Mouse (Mus musculus): ENCODE results near the gene Trpc7. TPM values are rescaled to one million over a fixed set of nuclear protein-coding genes. Genes with fewer than 3 reads are reported as not detected.

Trpc7 gene
- polyA plus RNA-seq, 1 experiment from 2014 or later: not detected

- H3K9ac ChIP-seq (ENCODE audit: low read depth, low read length): no peak overlapping the region
- no peak overlapping the region; the same call in 1 of the 2 replicates for H3K4me2 ChIP-seq (ENCODE audit: low read depth, low read length)
- ATAC-seq (ENCODE audit: low read depth): peak; percentile 35; the same call in 1 of the 2 replicates
- H3K4me1 ChIP-seq (ENCODE audit: control insufficient read depth, low read depth, low read length): no peaks in the 10 kb centered on the region
- peaks cover 2% of the 10 kb centered on the region; the same call in 1 of the 2 replicates for H3K36me3 ChIP-seq (ENCODE audit: control insufficient read depth, insufficient read depth)
- WGBS (ENCODE audit: insufficient replicate concordance): 31% methylated on average over 8 of the region's 8 CpGs
- H3K27ac ChIP-seq (ENCODE audit: low read length): no peak overlapping the region
- no peak overlapping the region for H3K4me3 ChIP-seq (ENCODE audit: low read depth, low read length)
- peaks cover 19% of the 10 kb centered on the region for H3K27me3 ChIP-seq (ENCODE audit: control insufficient read depth, insufficient read depth, low read depth, low read length)
- H3K9me3 ChIP-seq (replicated peaks; ENCODE audit: control insufficient read depth, low read length): no peaks in the 10 kb centered on the region
Observed at GRCm38 (mm10) chr13:56747554-56747953, 148.2 kb downstream of the Trpc7 start.

GRCm38 (mm10) chr13:56746739-56747532, 148.9 kb downstream of the Trpc7 start:
- WGBS (ENCODE audit: insufficient replicate concordance): 54% methylated on average over 10 of the region's 10 CpGs
- H3K4me3 ChIP-seq (ENCODE audit: low read depth, low read length): no peak overlapping the region
- H3K27me3 ChIP-seq (ENCODE audit: control insufficient read depth, insufficient read depth, low read depth, low read length): peaks cover 13% of the 10 kb centered on the region
- peaks cover 2% of the 10 kb centered on the region; the same call in 1 of the 2 replicates for H3K36me3 ChIP-seq (ENCODE audit: control insufficient read depth, insufficient read depth)
- H3K4me2 ChIP-seq (ENCODE audit: low read depth, low read length): no peak overlapping the region
- H3K4me1 ChIP-seq (ENCODE audit: control insufficient read depth, low read depth, low read length): no peaks in the 10 kb centered on the region
- no peaks in the 10 kb centered on the region for H3K9me3 ChIP-seq (replicated peaks; ENCODE audit: control insufficient read depth, low read length)
- ATAC-seq (ENCODE audit: low read depth): no peak
- H3K9ac ChIP-seq (ENCODE audit: low read depth, low read length): no peak overlapping the region
- H3K27ac ChIP-seq (ENCODE audit: low read length): no peak overlapping the region

- 68% methylated on average over 6 of the region's 6 CpGs for WGBS (ENCODE audit: insufficient replicate concordance)
- H3K4me3 ChIP-seq (ENCODE audit: low read depth, low read length): no peak overlapping the region
- H3K27ac ChIP-seq (ENCODE audit: low read length): no peak overlapping the region
- H3K27me3 ChIP-seq (ENCODE audit: control insufficient read depth, insufficient read depth, low read depth, low read length): no peaks in the 10 kb centered on the region
- no peaks in the 10 kb centered on the region for H3K4me1 ChIP-seq (ENCODE audit: control insufficient read depth, low read depth, low read length)
- no peak overlapping the region for H3K4me2 ChIP-seq (ENCODE audit: low read depth, low read length)
- ATAC-seq (ENCODE audit: low read depth): no peak
- H3K9me3 ChIP-seq (replicated peaks; ENCODE audit: control insufficient read depth, low read length): no peaks in the 10 kb centered on the region
- H3K9ac ChIP-seq (ENCODE audit: low read depth, low read length): no peak overlapping the region
- H3K36me3 ChIP-seq (ENCODE audit: control insufficient read depth, insufficient read depth): peaks cover 12% of the 10 kb centered on the region
Observed at GRCm38 (mm10) chr13:56742325-56742901, 153.4 kb downstream of the Trpc7 start.

- H3K9me3 ChIP-seq (replicated peaks; ENCODE audit: control insufficient read depth, low read length): no peaks in the 10 kb centered on the region
- 76% methylated on average over 7 of the region's 7 CpGs for WGBS (ENCODE audit: insufficient replicate concordance)
- no peaks in the 10 kb centered on the region for H3K27me3 ChIP-seq (ENCODE audit: control insufficient read depth, insufficient read depth, low read depth, low read length)
- H3K4me3 ChIP-seq (ENCODE audit: low read depth, low read length): no peak overlapping the region
- no peaks in the 10 kb centered on the region for H3K4me1 ChIP-seq (ENCODE audit: control insufficient read depth, low read depth, low read length)
- no peak overlapping the region for H3K9ac ChIP-seq (ENCODE audit: low read depth, low read length)
- H3K36me3 ChIP-seq (ENCODE audit: control insufficient read depth, insufficient read depth): peaks cover 12% of the 10 kb centered on the region
- ATAC-seq (ENCODE audit: low read depth): no peak
- no peak overlapping the region for H3K27ac ChIP-seq (ENCODE audit: low read length)
- no peak overlapping the region for H3K4me2 ChIP-seq (ENCODE audit: low read depth, low read length)
Observed at GRCm38 (mm10) chr13:56741691-56742090, 154.1 kb downstream of the Trpc7 start.

GRCm38 (mm10) chr13:56740496-56740895, 155.3 kb downstream of the Trpc7 start:
- Histone ChIP-seq H3K4me1 (ENCODE audit: control insufficient read depth, low read depth, low read length) (no peaks in the 10 kb centered on the region), H3K36me3 (ENCODE audit: control insufficient read depth, insufficient read depth) (peaks cover 12% of the 10 kb centered on the region), H3K4me2 (ENCODE audit: low read depth, low read length) (no peak overlapping the region), H3K4me3 (ENCODE audit: low read depth, low read length) (no peak overlapping the region), H3K9me3 (replicated peaks; ENCODE audit: control insufficient read depth, low read length) (no peaks in the 10 kb centered on the region), H3K27me3 (ENCODE audit: control insufficient read depth, insufficient read depth, low read depth, low read length) (no peaks in the 10 kb centered on the region), H3K9ac (ENCODE audit: low read depth, low read length) (no peak overlapping the region), H3K27ac (ENCODE audit: low read length) (no peak overlapping the region)
- 67% methylated on average over 6 of the region's 6 CpGs for WGBS (ENCODE audit: insufficient replicate concordance)
- ATAC-seq (ENCODE audit: low read depth): no peak

GRCm38 (mm10) chr13:56739556-56739955, 156.2 kb downstream of the Trpc7 start:
- no peak for ATAC-seq (ENCODE audit: low read depth)
- Histone ChIP-seq H3K9ac (ENCODE audit: low read depth, low read length) (no peak overlapping the region), H3K4me3 (ENCODE audit: low read depth, low read length) (no peak overlapping the region), H3K4me1 (ENCODE audit: control insufficient read depth, low read depth, low read length) (no peaks in the 10 kb centered on the region), H3K4me2 (ENCODE audit: low read depth, low read length) (no peak overlapping the region), H3K36me3 (ENCODE audit: control insufficient read depth, insufficient read depth) (peaks cover 12% of the 10 kb centered on the region), H3K27ac (ENCODE audit: low read length) (no peak overlapping the region), H3K9me3 (replicated peaks; ENCODE audit: control insufficient read depth, low read length) (no peaks in the 10 kb centered on the region), H3K27me3 (ENCODE audit: control insufficient read depth, insufficient read depth, low read depth, low read length) (no peaks in the 10 kb centered on the region)
- 72% methylated on average over 5 of the region's 5 CpGs for WGBS (ENCODE audit: insufficient replicate concordance)

- H3K9me3 ChIP-seq (replicated peaks; ENCODE audit: control insufficient read depth, low read length): no peaks in the 10 kb centered on the region
- no peak overlapping the region for H3K9ac ChIP-seq (ENCODE audit: low read depth, low read length)
- H3K36me3 ChIP-seq (ENCODE audit: control insufficient read depth, insufficient read depth): peaks cover 9% of the 10 kb centered on the region; the same call in 1 of the 2 replicates
- WGBS (ENCODE audit: insufficient replicate concordance): 54% methylated on average over 6 of the region's 6 CpGs
- no peak overlapping the region for H3K4me2 ChIP-seq (ENCODE audit: low read depth, low read length)
- ATAC-seq (ENCODE audit: low read depth): no peak
- H3K4me1 ChIP-seq (ENCODE audit: control insufficient read depth, low read depth, low read length): no peaks in the 10 kb centered on the region
- H3K27me3 ChIP-seq (ENCODE audit: control insufficient read depth, insufficient read depth, low read depth, low read length): no peaks in the 10 kb centered on the region
- no peak overlapping the region for H3K4me3 ChIP-seq (ENCODE audit: low read depth, low read length)
- no peak overlapping the region for H3K27ac ChIP-seq (ENCODE audit: low read length)
Observed at GRCm38 (mm10) chr13:56735212-56735875, 160.4 kb downstream of the Trpc7 start.

- no peak overlapping the region for H3K4me3 ChIP-seq (ENCODE audit: low read depth, low read length)
- ATAC-seq (ENCODE audit: low read depth): no peak
- peaks cover 13% of the 10 kb centered on the region for H3K36me3 ChIP-seq (ENCODE audit: control insufficient read depth, insufficient read depth)
- H3K27me3 ChIP-seq (ENCODE audit: control insufficient read depth, insufficient read depth, low read depth, low read length): no peaks in the 10 kb centered on the region
- H3K4me1 ChIP-seq (ENCODE audit: control insufficient read depth, low read depth, low read length): no peaks in the 10 kb centered on the region
- H3K27ac ChIP-seq (ENCODE audit: low read length): no peak overlapping the region
- H3K4me2 ChIP-seq (ENCODE audit: low read depth, low read length): no peak overlapping the region
- H3K9ac ChIP-seq (ENCODE audit: low read depth, low read length): no peak overlapping the region
- H3K9me3 ChIP-seq (replicated peaks; ENCODE audit: control insufficient read depth, low read length): no peaks in the 10 kb centered on the region
- WGBS (ENCODE audit: insufficient replicate concordance): 60% methylated on average over 4 of the region's 4 CpGs
Observed at GRCm38 (mm10) chr13:56734617-56735016, 161.2 kb downstream of the Trpc7 start.

GRCm38 (mm10) chr13:56729046-56729445, 166.7 kb downstream of the Trpc7 start:
- no peak for ATAC-seq (ENCODE audit: low read depth)
- WGBS (ENCODE audit: insufficient replicate concordance): 84% methylated on average over 7 of the region's 7 CpGs
- H3K27me3 ChIP-seq (ENCODE audit: control insufficient read depth, insufficient read depth, low read depth, low read length): no peaks in the 10 kb centered on the region

More at GRCm38 (mm10) chr13:56729046-56729445, 166.7 kb downstream of the Trpc7 start:
- Histone ChIP-seq H3K36me3 (ENCODE audit: control insufficient read depth, insufficient read depth) (peaks cover 10% of the 10 kb centered on the region), H3K4me1 (ENCODE audit: control insufficient read depth, low read depth, low read length) (no peaks in the 10 kb centered on the region), H3K9me3 (replicated peaks; ENCODE audit: control insufficient read depth, low read length) (no peaks in the 10 kb centered on the region), H3K9ac (ENCODE audit: low read depth, low read length) (no peak overlapping the region), H3K4me2 (ENCODE audit: low read depth, low read length) (no peak overlapping the region), H3K4me3 (ENCODE audit: low read depth, low read length) (no peak overlapping the region), H3K27ac (ENCODE audit: low read length) (no peak overlapping the region)

All from liver, embryonic 16.5 days (tissue).